Mouse (Mus musculus) C2C12 (cell line): ENCODE results near the gene Ap1ar.

Source experiments
- CEBPB ChIP-seq: IDR thresholded peaks from one replicate; pipeline ENCODE4 v1.6.1; 2011; ENCODE audit warnings: low read depth, mild to moderate bottlenecking, control low read depth, moderate library complexity
- CTCF ChIP-seq: IDR thresholded peaks from one replicate; pipeline ENCODE4 v1.5.1; 2011; ENCODE audit not compliant: control insufficient read depth, insufficient read depth, insufficient read length
- FOSL1 ChIP-seq: IDR thresholded peaks from one replicate; pipeline ENCODE4 v1.8.0; 2011; ENCODE audit warnings: mild to moderate bottlenecking, low read length; ENCODE audit not compliant: poor library complexity, insufficient read depth, severe bottlenecking
- MAX ChIP-seq: IDR thresholded peaks from one replicate; pipeline ENCODE4 v1.6.1; 2011; ENCODE audit warnings: mild to moderate bottlenecking, control low read depth
- MYOD1 ChIP-seq: IDR thresholded peaks from one replicate; pipeline ENCODE4 v1.6.1; 2011; ENCODE audit warnings: low read depth; ENCODE audit not compliant: control insufficient read depth, insufficient read length
- USF1 ChIP-seq: IDR thresholded peaks from one replicate; pipeline ENCODE4 v1.6.1; 2011; ENCODE audit warnings: low read depth, mild to moderate bottlenecking, control low read depth, moderate library complexity

DNA sequence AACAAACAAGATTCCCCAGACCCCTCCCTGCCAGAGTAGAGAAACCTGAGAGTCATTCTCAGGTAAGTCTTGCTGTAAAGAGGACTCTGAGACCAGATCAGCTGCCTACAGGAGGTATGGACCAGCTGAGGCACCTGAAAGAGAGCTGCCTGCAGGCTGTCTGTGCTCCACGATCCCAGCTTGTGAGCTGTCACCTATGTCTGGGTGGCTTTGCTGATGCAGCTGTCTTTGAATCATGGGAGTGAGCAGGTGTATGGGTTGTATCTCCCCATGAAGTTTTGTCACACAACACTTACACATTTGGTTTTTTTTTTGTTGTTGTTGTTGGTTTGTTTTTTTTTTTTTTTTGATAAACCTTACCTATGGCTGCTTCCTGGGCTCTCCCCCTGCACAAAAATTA is 16.9 kb downstream of the Ap1ar start:
- TF ChIP-seq USF1 (no peak), CTCF (no peak), MAX (no peak), MYOD1 (no peak), FOSL1 (no peak), CEBPB (no peak)
